Mouse (Mus musculus) common myeloid progenitor, adult 5-6 weeks (primary cell): Measurements from ENCODE around the gene Atp5s. TPM values are rescaled to one million over a fixed set of nuclear protein-coding genes. Genes with fewer than 3 reads are reported as not detected.

Source experiments
- ATAC-seq: replicated peaks from 2 replicates; pipeline ENCODE4 v1.8.0; 2016; ENCODE audit warnings: low read depth, mild to moderate bottlenecking, moderate TSS enrichment, inconsistent platforms; ENCODE audit not compliant: poor library complexity, severe bottlenecking
- total RNA-seq: library from RNA; stranded (forward); fragments of 200-1000, 187-1606 nt; gene quantifications from 2 replicates; pipeline ENCODE4 v1.2.3, GENCODE M21; 2017

The Atp5s gene
- 27.3 and 29.0 TPM in 2 replicates for total RNA-seq

DNA sequence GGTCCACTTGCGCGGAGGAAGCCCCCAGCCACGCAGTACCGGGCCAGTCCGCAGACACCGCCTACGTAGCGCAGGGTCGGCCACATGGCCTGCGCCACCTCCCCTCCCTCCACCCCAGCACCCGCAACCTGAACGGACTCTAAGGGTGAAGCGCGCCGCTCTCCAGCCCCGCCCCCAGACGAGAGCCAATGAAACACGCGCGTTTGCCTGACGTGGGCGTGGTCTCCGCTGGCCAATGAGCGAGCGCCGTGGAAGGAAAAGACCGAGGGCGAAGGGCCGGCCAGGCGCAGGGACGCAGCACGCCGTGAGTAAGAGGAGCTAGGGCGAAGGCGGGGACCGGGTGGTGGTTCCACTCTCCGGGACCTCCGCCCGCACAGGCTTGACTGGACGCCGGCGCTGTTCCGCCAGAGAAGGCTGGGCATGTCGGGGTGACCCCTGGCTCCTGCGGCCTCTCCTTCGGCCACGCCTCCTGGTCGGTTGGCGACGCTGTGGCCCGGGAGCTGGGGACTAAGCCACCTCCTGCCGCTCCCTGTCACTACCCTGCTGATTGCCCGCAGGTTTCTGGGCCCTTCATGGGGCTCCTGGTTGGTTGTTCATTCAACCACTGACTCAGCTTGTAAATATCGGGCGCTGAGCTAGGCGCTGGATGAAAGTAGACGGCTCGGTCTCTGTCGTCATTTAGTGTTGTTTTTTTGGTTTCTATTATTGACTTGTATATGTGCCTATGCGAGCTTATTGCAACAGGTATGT is at the start of gene Atp5s, which contains the start of gene L2hgdh:
TSS of gene Atp5s (plus strand) at position 240 of the 750 bp plus-strand sequence.
TSS of gene L2hgdh (minus strand) at position 163 of the 750 bp plus-strand sequence.
- peak; percentile 95 for ATAC-seq

DNA sequence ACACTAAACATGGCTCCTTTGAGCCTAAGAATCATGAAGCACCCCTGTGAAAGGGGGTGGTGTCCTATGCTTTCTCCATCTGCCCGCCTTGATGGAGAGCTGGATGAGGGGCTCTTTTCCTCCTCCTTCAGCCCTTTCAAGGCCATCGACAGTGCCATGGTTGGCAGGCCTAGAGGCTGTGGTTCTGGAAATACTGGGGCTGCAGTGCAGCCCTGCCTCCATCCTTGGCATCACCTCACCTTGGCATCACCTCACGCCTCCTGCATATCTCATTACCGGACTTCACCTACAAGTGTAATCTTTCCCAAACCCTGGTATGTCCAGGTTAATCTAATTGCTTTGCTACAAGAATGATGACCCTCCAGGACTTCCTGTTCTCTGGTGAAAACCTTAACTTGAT is 48.6 kb upstream of the Atp5s start:
- ATAC-seq: no peak

DNA sequence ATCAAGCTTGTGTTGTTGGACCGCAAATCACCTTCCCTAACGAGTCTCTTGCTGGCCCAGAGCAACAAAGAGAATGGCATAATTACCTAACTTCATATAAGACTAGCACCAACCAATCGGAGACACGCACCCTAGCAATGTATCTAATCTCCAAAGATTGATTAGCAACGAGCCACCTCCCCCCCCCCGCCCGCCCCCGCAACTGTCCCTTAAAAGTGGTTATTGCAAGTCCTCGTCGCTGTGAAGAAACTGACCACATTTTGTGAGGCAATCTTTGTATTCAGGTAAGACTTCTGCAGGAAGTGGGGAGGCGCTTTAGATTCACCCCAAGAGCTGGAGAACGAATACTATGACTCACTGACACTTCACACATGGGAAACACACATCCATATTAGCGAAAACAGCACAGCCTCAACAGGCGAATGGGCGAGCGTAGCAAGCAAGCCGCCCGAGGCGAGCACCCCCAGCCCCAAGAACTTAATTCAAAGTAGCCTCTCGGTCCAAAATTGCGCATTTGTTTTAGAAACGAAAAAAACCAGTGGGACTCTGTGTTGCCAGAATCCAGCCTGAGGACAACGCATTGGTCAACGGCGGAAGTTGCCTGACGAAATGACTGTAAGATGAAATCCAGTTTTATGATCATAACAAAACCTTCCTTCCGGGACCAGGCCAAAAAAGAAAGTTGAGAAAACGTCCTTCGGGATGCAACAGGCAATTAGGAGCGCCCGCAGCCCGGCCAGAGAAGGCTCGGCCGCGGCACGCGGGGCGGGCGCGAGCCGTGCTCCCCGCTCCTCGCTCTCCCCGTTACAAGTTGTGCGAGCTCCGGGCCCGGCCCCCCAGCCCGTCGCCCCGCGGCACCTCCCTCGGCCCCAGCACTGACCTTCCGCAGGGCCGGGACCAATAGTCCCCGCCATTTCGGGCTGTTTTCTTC is 43.9 kb upstream of the Atp5s start:
- ATAC-seq: peak; percentile 54

DNA sequence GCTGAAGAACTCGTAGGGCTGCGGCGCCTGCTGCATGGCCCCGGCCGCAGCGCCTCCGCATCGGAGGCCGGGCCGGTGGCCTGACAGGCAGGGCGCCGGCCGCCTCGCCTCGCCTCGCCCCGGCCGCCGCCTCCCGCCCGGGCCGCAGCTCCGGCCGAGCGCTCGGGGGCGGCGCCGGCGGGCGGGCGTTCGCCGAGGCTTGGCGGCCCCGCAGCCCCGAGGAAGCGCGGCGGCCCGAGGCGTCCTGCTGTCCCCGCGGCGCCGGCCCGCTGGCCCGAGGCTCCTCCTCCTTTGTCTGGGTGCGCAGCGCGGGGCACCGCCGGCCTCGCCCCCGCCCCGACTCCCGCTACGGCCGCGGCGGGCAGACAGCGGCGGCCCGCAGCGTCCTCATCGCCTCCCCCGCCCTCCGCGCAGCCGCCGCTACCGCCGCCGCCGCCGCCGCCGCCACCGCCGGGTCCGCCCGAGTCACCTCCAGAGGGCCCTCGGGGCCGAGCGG is 43.1 kb upstream of the Atp5s start, which contains the start of gene Sos2:
TSS of gene Sos2 (minus strand) at position 287 of the 496 bp plus-strand sequence.
- ATAC-seq: no peak

DNA sequence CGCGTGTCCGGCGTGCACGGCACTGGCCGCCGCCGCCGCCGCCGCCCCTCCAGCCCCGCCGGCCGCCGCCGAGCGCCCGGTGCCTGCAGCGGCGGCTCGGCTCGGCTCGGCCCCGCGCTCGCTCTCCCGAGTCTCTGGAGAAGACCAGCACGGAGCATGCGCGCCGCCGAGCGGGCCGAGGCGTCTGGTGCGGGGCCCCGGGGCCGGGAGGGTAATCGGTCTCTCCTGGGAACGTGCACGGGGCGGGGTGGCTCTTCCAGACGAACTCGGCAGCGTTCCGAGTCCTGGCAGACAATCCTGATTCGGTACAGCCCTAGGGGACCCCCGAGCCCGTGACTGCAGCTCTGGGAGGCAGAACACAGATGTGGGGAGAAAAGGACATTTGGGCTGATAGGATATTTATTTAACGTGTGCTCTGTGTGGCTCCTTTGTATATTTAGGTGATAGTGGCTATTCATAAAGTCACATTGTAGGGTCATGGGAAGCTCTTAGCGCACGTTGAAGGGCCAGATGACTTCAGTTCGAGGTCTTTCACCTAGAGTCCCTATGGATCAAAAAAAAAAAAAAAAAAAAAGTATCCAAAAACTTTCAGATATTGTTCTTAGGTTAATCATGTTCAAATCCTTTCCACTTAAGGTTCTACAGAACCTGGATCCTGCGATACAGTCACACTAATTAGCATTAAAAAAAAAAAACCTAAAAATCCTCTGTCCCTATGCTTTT is 42.5 kb upstream of the Atp5s start:
- peak; percentile 55 for ATAC-seq

DNA sequence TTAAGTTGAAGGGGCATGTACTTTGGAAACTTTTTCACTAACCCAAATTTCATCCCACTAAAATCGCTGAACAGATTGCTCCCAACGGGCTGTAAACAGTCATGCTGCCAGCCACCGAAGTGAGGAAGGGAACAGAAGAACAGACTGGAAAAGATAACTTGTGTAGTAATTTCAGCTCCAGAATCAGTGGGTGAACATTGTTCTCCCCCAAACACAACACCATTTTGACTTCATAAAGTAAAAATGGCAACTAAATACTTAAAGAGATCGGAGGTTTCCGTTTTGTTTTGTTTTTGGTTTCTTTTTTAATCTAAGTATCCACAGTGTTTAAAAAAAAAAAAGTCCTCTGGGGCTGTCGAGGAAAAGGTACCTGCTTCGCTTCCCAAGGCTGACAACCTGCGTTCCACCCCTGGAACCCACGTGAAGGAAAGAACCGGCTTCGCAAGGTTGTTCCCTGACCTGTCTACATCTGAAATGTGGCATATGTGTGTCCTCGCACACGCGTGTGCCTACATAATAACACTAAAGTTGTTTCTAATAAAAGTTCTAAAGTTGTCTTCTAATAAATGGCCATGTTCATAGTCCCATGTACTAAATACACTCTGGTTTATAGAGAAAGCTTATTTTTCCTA is 41.8 kb upstream of the Atp5s start:
- ATAC-seq: no peak

DNA sequence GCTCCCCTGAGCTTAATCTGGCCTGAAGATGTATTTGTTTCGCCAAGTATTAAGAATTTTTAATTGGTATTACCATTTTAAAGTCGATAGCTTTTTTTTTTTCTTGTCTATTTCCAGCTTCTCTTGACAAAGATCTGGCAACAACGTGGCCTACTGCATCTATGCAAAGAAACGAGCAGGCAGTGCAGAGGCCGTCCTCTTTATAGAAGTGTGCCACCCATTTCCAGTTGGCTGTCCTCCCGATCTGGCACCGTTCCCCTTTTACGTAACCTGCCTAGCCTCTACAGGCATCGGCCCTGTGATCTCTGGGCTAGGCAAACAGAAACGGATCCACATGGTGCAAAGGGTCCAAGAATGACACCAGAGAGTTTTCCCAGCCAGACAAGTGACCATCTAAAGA is 41.2 kb upstream of the Atp5s start:
- peak; percentile 82 for ATAC-seq

DNA sequence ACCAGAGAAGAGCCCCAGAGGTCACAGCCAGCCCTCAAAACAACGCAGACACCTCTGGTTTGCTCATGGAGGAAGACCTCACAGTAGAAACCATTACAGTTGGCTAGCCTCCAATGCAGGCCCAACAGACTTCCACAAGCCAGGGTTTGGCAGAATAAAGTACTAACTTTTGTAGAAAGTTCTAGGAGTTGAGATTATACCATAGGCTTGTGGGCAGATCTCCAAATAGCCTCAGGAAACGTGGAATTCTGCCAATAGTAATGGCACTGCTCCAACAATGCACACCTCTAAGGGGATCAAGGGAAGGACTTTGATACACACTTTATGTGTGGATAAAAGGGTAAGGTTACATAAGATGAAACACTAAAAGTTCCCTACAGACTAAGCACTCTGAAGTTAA is 36.4 kb upstream of the Atp5s start:
- ATAC-seq: no peak

DNA sequence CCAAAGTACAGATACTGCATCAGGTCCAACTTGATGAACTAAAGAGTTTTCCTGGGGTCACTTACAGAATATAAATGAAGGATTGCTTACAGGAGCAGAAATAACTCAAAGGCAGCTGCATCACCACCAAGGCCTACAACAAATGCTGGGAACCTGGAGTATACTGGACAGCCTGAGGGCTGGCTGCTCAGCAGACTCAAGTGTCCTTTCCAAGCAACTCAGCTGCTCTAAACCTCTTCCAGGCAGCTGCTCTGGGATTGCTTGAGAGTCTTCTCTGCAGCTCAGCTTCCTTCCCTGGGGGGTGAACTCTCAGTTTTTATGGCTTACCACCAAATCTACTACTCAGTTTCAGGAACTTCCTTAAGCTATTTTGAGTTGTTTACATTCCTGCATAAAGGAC is 35.7 kb upstream of the Atp5s start:
- ATAC-seq: no peak

DNA sequence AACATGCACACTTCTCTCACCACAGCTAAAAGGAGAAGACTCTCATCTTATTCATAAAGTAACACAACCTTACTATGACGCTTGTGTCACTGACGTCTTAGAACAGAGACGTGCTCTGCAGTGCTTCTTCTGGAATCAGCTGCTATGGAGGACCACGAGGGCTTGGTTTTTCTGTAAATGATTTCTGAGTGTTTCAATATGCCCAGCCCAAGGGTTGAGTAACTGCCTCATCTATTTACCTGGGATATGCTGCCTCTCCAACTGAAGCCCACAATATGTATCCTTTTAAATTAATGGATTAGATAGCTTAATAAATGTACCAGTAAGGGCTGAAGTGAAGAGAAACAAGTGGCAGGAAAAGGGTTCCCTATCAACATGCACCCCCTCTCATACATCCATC is 34.0 kb upstream of the Atp5s start:
- no peak for ATAC-seq

DNA sequence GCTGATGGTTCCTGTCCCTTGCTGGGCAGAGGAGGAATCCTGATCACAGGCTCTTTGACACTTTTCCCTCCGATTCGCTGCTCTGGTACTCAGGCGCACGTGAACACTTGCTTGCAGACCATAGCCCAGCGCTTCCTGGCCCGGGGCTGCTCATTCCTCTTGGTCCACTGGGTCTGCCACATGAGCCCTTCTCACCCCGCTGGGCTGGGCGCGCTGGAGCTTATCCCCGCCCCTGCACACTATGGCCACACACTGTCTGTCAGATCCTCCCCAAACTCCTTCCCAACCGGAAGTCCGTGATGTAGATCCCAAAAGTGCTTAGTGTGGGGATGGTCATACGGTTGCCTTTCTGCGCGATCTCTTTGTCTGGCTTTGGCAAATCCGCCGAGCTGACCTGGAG is 31.3 kb upstream of the Atp5s start:
- ATAC-seq: no peak

DNA sequence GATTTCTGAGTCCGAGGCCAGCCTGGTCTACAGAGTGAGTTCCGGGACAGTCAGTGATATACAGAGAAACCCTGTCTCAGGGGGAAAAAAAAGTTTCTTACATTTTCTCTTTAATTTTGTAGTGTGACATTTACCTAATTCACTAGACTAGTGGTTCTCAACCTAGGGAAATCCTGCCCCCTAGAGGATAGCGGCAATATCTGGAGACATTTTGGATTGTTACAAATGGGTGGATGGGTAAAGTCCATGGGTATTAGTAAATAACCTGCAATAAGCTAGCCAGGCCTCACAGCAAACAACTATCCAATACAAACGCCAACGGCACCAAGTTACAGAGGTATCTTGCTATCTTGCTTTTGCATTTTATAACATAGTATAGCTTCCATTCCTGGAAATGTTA is 28.0 kb upstream of the Atp5s start:
- peak; percentile 87 for ATAC-seq

DNA sequence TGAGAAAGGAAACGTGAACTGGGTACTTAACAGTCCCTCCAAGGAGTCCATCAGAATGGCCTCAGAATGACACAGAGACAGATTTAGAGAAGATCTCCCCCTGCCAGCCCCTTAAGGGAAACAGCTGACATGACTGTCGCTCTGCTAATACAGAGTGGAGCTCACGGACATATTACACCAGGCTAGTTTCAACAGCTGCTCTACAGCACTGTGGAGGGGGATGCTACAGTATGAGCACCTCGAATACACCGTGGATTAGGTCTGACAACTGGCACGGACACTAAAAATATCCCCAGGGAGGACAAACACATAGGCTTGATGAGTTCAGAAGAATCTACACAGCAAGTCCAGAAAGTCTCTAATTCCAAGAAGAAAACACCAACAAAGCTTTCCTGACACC is 26.4 kb upstream of the Atp5s start:
- no peak for ATAC-seq

DNA sequence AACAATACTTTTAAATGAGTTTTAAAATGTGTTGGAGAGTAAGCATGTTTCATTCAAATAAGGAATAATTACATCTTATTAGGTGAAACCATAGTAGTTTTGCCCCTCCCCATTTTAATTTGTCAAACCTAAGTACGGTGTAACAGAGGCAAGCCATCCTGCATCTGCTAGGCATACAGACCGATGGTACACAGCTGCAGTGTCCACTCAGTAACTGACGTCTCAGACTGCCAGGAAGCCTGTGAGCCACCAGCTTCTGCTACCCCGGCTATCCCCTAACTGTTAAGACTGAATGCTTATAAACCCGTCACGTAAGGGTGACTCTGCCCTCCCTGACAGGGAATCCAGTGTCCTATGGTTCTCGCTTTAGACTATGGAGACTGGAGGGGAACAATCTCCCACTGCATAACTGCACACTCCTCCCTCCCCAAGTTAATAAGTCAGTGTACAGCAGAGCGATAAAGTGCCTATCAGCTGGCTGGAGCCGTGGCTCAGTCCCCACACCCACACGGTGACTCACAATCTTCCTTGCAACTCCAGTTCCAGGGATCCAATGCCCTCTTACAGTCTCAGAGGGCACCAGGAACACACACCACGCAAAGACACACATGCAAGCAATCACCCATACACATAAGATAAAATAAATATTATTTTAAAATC is 19.8 kb upstream of the Atp5s start:
- no peak for ATAC-seq

DNA sequence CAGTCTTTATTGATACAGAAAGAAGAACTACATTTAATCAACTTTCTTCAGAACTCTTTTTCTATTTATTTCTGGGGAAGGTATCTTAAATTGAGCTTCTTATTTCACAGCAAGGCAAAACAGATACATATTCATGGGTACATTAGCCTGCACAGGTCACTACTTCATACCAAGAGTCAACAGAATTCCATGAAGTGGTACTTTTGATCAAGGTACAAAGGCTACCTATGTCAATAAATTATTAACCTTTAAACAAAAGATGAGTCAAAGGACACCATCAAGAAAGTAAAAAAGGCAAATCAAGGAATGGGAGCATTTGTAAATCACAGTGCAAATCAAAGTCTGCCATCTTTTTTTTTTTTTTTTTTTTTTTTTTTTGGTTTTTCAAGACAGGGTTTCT is 11.1 kb upstream of the Atp5s start:
- no peak for ATAC-seq

DNA sequence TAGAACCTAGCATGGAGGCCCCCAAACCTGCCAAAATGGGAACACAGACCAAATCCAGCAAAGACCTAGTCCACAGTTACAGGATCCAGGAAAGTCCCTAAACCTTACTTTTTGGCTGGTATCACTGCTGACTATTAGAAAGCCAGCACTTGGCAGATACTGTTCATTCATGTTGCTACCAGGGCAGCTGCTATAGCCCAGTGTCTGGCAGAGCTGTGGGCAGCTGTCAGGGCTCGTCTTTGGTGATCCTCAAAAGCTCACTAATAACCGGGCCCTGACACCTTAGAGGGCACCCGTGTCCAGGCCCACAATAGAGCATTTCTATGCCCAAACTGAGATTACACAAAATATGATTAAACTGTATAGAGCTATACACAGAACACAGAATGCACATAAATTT is 1.9 kb upstream of the Atp5s start:
- no peak for ATAC-seq

DNA sequence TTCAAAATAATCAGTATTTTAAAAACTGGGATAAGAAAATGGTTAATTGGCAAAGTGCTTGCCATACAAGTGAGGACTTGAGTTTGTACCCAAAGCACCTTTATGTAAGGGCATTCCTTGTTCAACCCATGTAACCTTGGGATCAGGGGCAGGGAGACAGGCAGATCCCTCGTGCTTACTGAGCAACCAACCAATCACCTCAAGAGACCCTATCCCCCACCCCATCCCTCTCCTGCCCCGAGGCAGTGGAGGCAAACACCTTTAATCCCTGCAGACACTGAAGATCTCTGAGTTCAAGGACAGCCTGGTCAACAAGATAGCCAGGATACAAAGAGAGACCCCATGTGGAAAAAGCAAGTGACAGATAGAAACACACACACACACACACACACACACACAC is 1.4 kb upstream of the Atp5s start:
- no peak for ATAC-seq

DNA sequence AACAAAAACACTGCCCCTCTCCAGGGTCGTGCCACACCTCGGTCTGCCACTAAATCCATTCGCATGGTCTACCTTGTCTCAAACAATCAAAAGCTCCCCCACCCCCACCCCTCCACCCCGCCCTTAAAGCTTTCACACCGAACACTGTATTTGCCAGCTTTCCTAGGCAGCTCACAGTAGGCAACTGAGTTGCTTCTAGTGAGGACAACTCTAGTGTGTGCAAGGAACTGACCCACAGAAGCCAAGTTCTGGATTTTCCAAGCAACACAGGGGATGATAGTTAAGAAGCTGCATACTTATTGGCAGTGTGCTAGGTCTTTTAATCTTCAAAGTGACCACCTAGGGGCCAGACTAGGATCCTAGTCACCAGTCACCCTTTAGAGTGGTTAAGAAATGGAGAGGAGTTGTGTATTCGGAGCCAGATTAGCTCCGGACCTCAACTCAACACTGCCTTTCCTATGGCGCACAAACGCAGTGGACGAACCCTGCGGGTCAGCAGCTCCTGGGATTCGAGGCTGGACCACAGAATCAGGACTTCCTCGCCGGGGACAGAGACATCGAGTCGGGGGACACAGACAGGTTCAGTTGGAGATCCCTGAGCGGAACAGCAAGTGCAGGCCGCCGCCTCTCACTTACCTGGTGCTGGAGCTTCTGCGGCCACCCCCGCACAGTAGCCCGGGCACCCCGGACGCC is 586 bp upstream of the Atp5s start:
- ATAC-seq: peak; percentile 4; the same call in 1 of the 2 replicates

DNA sequence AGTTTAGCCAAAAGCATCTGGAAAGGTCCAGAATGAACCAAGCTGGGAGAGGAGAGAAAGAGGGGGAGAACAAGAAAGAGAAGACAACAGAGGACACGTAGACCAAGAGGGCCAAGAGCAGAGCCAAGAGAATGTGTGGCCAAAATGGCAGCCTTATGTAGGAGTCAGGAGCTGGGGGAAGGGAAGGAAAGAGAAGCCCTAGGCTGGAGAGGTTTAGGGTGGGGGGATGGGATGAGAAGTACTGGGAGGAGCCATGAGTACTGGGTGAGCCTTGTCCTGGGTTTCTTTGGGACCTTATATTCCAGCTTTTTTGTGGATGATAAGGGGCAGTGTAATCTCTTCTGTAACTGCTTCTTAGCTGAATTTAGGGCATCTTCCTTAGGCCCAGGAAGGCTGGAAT is 4.5 kb downstream of the Atp5s start:
- no peak for ATAC-seq
